Mouse (Mus musculus): ENCODE data around the gene Wrap53.

Wrap53 gene

GRCm38 (mm10) chr11:69580091-69580514 lies at the start of gene Wrap53, which contains the start of gene Trp53:
Wrap53 (minus strand) TSS chr11:69580255.
Trp53 (plus strand) TSS chr11:69580359.
- in situ Hi-C loops (cut with MboI; ENCODE audit: low pct_unique_long_range_greater_than_20kb in 1 of 2, low sequenced_read_pairs in 2 of 2, unreplicated experiment in 1 of 2) = no loop called here

GRCm38 (mm10) chr11:69629802-69630201 lies 49.7 kb upstream of the Wrap53 start:
- in situ Hi-C loops (cut with MboI; ENCODE audit: low pct_unique_long_range_greater_than_20kb in 1 of 2, low sequenced_read_pairs in 2 of 2, unreplicated experiment in 1 of 2) = loop anchor here (5.0 to 25.0 kb wide), 3 partner anchors 85 to 257 kb away; partner anchors contain the start of genes Acap1 (in 1 of the 2), Kctd11 (in 1 of the 2) and Tmem95 (in 1 of the 2)

- in situ Hi-C loops (cut with MboI; ENCODE audit: low pct_unique_long_range_greater_than_20kb in 1 of 2, low sequenced_read_pairs in 2 of 2, unreplicated experiment in 1 of 2) = loop anchor here (5.0 to 25.0 kb wide), 2 partner anchors 101 to 259 kb away; partner anchors contain the start of genes Acap1 (in 1 of the 2), Kctd11 (in 1 of the 2) and Tmem95 (in 1 of the 2)
Observed at GRCm38 (mm10) chr11:69628286-69628685, 48.2 kb upstream of the Wrap53 start.

- in situ Hi-C loops (cut with MboI; ENCODE audit: low pct_unique_long_range_greater_than_20kb in 1 of 2, low sequenced_read_pairs in 2 of 2, unreplicated experiment in 1 of 2) = loop anchor here in 1 of 2 experiments (25.0 kb wide), 1 partner anchor 212 kb away; the partner anchor contains the start of gene Kdm6b
Observed at GRCm38 (mm10) chr11:69624339-69624738, 44.3 kb upstream of the Wrap53 start.

- in situ Hi-C loops (cut with MboI; ENCODE audit: low pct_unique_long_range_greater_than_20kb in 1 of 2, low sequenced_read_pairs in 2 of 2, unreplicated experiment in 1 of 2) = loop anchor here in 1 of 2 experiments (25.0 kb wide), 1 partner anchor 211 kb away; the partner anchor contains the start of gene Kdm6b
Observed at GRCm38 (mm10) chr11:69623006-69623405, 43.0 kb upstream of the Wrap53 start.

GRCm38 (mm10) chr11:69622406-69622805 lies 42.4 kb upstream of the Wrap53 start:
- in situ Hi-C loops (cut with MboI; ENCODE audit: low pct_unique_long_range_greater_than_20kb in 1 of 2, low sequenced_read_pairs in 2 of 2, unreplicated experiment in 1 of 2) = loop anchor here in 1 of 2 experiments (25.0 kb wide), 1 partner anchor 210 kb away; the partner anchor contains the start of gene Kdm6b

GRCm38 (mm10) chr11:69621571-69622268 lies 41.7 kb upstream of the Wrap53 start, which contains the start of gene Sat2:
Sat2 (plus strand) TSS chr11:69622024.
- in situ Hi-C loops (cut with MboI; ENCODE audit: low pct_unique_long_range_greater_than_20kb in 1 of 2, low sequenced_read_pairs in 2 of 2, unreplicated experiment in 1 of 2) = loop anchor here in 1 of 2 experiments (25.0 kb wide), 1 partner anchor 209 kb away; the partner anchor contains the start of gene Kdm6b

GRCm38 (mm10) chr11:69620394-69621081 lies 40.5 kb upstream of the Wrap53 start:
- in situ Hi-C loops (cut with MboI; ENCODE audit: low pct_unique_long_range_greater_than_20kb in 1 of 2, low sequenced_read_pairs in 2 of 2, unreplicated experiment in 1 of 2) = loop anchor here in 1 of 2 experiments (25.0 kb wide), 1 partner anchor 208 kb away; the partner anchor contains the start of gene Kdm6b

GRCm38 (mm10) chr11:69617805-69618204 lies 37.8 kb upstream of the Wrap53 start, which contains the start of gene Shbg:
Shbg (minus strand) TSS chr11:69617905.
- in situ Hi-C loops (cut with MboI; ENCODE audit: low pct_unique_long_range_greater_than_20kb in 1 of 2, low sequenced_read_pairs in 2 of 2, unreplicated experiment in 1 of 2) = loop anchor here in 1 of 2 experiments (10.0 to 25.0 kb wide), 2 partner anchors 73 to 206 kb away; partner anchors contain the start of genes Dnah2 and Kdm6b

- in situ Hi-C loops (cut with MboI; ENCODE audit: low pct_unique_long_range_greater_than_20kb in 1 of 2, low sequenced_read_pairs in 2 of 2, unreplicated experiment in 1 of 2) = loop anchor here in 1 of 2 experiments (10.0 to 25.0 kb wide), 2 partner anchors 72 to 204 kb away; partner anchors contain the start of genes Dnah2 and Kdm6b
Observed at GRCm38 (mm10) chr11:69616781-69617180, 36.7 kb upstream of the Wrap53 start.

GRCm38 (mm10) chr11:69614257-69614588 lies 34.2 kb upstream of the Wrap53 start:
- in situ Hi-C loops (cut with MboI; ENCODE audit: low pct_unique_long_range_greater_than_20kb in 1 of 2, low sequenced_read_pairs in 2 of 2, unreplicated experiment in 1 of 2) = loop anchor here in 1 of 2 experiments (10.0 to 25.0 kb wide), 2 partner anchors 69 to 202 kb away; partner anchors contain the start of genes Dnah2 and Kdm6b

GRCm38 (mm10) chr11:69613553-69614256 lies 33.6 kb upstream of the Wrap53 start:
- in situ Hi-C loops (cut with MboI; ENCODE audit: low pct_unique_long_range_greater_than_20kb in 1 of 2, low sequenced_read_pairs in 2 of 2, unreplicated experiment in 1 of 2) = loop anchor here in 1 of 2 experiments (10.0 to 25.0 kb wide), 2 partner anchors 69 to 201 kb away; partner anchors contain the start of genes Dnah2 and Kdm6b

- in situ Hi-C loops (cut with MboI; ENCODE audit: low pct_unique_long_range_greater_than_20kb in 1 of 2, low sequenced_read_pairs in 2 of 2, unreplicated experiment in 1 of 2) = loop anchor here in 1 of 2 experiments (10.0 to 25.0 kb wide), 2 partner anchors 66 to 199 kb away; partner anchors contain the start of genes Dnah2 and Kdm6b
Observed at GRCm38 (mm10) chr11:69610899-69611298, 30.8 kb upstream of the Wrap53 start.

- in situ Hi-C loops (cut with MboI; ENCODE audit: low pct_unique_long_range_greater_than_20kb in 1 of 2, low sequenced_read_pairs in 2 of 2, unreplicated experiment in 1 of 2) = loop anchor here in 1 of 2 experiments (25.0 kb wide), 1 partner anchor 197 kb away; the partner anchor contains the start of gene Kdm6b
Observed at GRCm38 (mm10) chr11:69609416-69609815, 29.4 kb upstream of the Wrap53 start.

GRCm38 (mm10) chr11:69608525-69608924 lies 28.5 kb upstream of the Wrap53 start:
- in situ Hi-C loops (cut with MboI; ENCODE audit: low pct_unique_long_range_greater_than_20kb in 1 of 2, low sequenced_read_pairs in 2 of 2, unreplicated experiment in 1 of 2) = loop anchor here in 1 of 2 experiments (25.0 kb wide), 1 partner anchor 196 kb away; the partner anchor contains the start of gene Kdm6b

- in situ Hi-C loops (cut with MboI; ENCODE audit: low pct_unique_long_range_greater_than_20kb in 1 of 2, low sequenced_read_pairs in 2 of 2, unreplicated experiment in 1 of 2) = loop anchor here in 1 of 2 experiments (25.0 kb wide), 1 partner anchor 195 kb away; the partner anchor contains the start of gene Kdm6b
Observed at GRCm38 (mm10) chr11:69606832-69607231, 26.8 kb upstream of the Wrap53 start.

- in situ Hi-C loops (cut with MboI; ENCODE audit: low pct_unique_long_range_greater_than_20kb in 1 of 2, low sequenced_read_pairs in 2 of 2, unreplicated experiment in 1 of 2) = loop anchor here in 1 of 2 experiments (25.0 kb wide), 1 partner anchor 194 kb away; the partner anchor contains the start of gene Kdm6b
Observed at GRCm38 (mm10) chr11:69606491-69606795, 26.4 kb upstream of the Wrap53 start.

Data from mouse embryonic stem cell (cell line).